Mouse (Mus musculus): Measurements from ENCODE around the gene Wdfy2. TPM values are rescaled to one million over a fixed set of nuclear protein-coding genes. Genes with fewer than 3 reads are reported as not detected.

Gene Wdfy2
- total and polyA plus RNA-seq, 2 experiments from 2014 or later = 4.3 to 19.6 TPM

GRCm38 (mm10) chr14:62878076-62878475 lies 40.6 kb downstream of the Wdfy2 start:
- no peak for ATAC-seq (ENCODE audit: low FRiP score)
- Histone ChIP-seq H3K9me3 (ENCODE audit: low read length) (no peaks in the 10 kb centered on the region), H3K4me1 (ENCODE audit: insufficient read depth, low read length) (peaks cover 12% of the 10 kb centered on the region; the same call in 1 of the 2 replicates), H3K36me3 (ENCODE audit: insufficient read depth, low read length) (no peaks in the 10 kb centered on the region), H3K4me2 (ENCODE audit: low read depth, low read length, poor library complexity, severe bottlenecking) (no peak overlapping the region), H3K27me3 (ENCODE audit: insufficient read depth, low read length) (no peaks in the 10 kb centered on the region), H3K27ac (ENCODE audit: low read depth, low read length) (no peak overlapping the region), H3K9ac (replicated peaks; ENCODE audit: low read length, poor library complexity, severe bottlenecking) (no peak overlapping the region), H3K4me3 (ENCODE audit: low read depth, low read length) (no peak overlapping the region)
- 80% methylated on average over 6 of the region's 6 CpGs for WGBS
- no peak for TF ChIP-seq CTCF (IDR thresholded peaks at IDR 0.05)
- no peak for DNase-seq (ENCODE audit: low spot score)

- ATAC-seq (ENCODE audit: low FRiP score) (no peak), DNase-seq (ENCODE audit: low spot score) (no peak)
- Histone ChIP-seq H3K4me3 (ENCODE audit: low read depth, low read length) (no peak overlapping the region), H3K9me3 (ENCODE audit: low read length) (no peaks in the 10 kb centered on the region), H3K27ac (ENCODE audit: low read depth, low read length) (no peak overlapping the region), H3K36me3 (ENCODE audit: insufficient read depth, low read length) (no peaks in the 10 kb centered on the region), H3K4me2 (ENCODE audit: low read depth, low read length, poor library complexity, severe bottlenecking) (no peak overlapping the region), H3K27me3 (ENCODE audit: insufficient read depth, low read length) (no peaks in the 10 kb centered on the region), H3K9ac (replicated peaks; ENCODE audit: low read length, poor library complexity, severe bottlenecking) (no peak overlapping the region; the same call in 1 of the 2 replicates), H3K4me1 (ENCODE audit: insufficient read depth, low read length) (peaks cover 12% of the 10 kb centered on the region; the same call in 1 of the 2 replicates)
- no peak for TF ChIP-seq CTCF (IDR thresholded peaks at IDR 0.05)
- 64% methylated on average over 7 of the region's 7 CpGs for WGBS
Observed at GRCm38 (mm10) chr14:62878634-62879430, 41.4 kb downstream of the Wdfy2 start.

- peak; percentile 80 for ATAC-seq (ENCODE audit: low FRiP score)
- peak overlapping the region; percentile 18; the same call in 1 of the 2 replicates for H3K4me2 ChIP-seq (ENCODE audit: low read depth, low read length, poor library complexity, severe bottlenecking)
Observed at GRCm38 (mm10) chr14:62879497-62879896, 42.0 kb downstream of the Wdfy2 start.

GRCm38 (mm10) chr14:62880084-62880851 lies 42.8 kb downstream of the Wdfy2 start:
- DNase-seq (ENCODE audit: low spot score) (peak; percentile 87), ATAC-seq (ENCODE audit: low FRiP score) (peak; percentile 66; the same call in 1 of the 2 replicates)
- no peak overlapping the region for H3K9ac ChIP-seq (replicated peaks; ENCODE audit: low read length, poor library complexity, severe bottlenecking)
- 41% methylated on average over 5 of the region's 5 CpGs for WGBS
- no peak overlapping the region for H3K4me3 ChIP-seq (ENCODE audit: low read depth, low read length)
- H3K4me2 ChIP-seq (ENCODE audit: low read depth, low read length, poor library complexity, severe bottlenecking) = peak overlapping the region; percentile 18; the same call in 1 of the 2 replicates
- H3K4me1 ChIP-seq (ENCODE audit: insufficient read depth, low read length) = peaks cover 12% of the 10 kb centered on the region; the same call in 1 of the 2 replicates
- no peaks in the 10 kb centered on the region for H3K27me3 ChIP-seq (ENCODE audit: insufficient read depth, low read length)
- H3K9me3 ChIP-seq (ENCODE audit: low read length) = no peaks in the 10 kb centered on the region
- H3K36me3 ChIP-seq (ENCODE audit: insufficient read depth, low read length) = no peaks in the 10 kb centered on the region
- H3K27ac ChIP-seq (ENCODE audit: low read depth, low read length) = peak overlapping the region; percentile 71
- TF ChIP-seq CTCF (IDR thresholded peaks at IDR 0.05) = no peak

More at GRCm38 (mm10) chr14:62879497-62879896, 42.0 kb downstream of the Wdfy2 start:
- H3K36me3 ChIP-seq (ENCODE audit: insufficient read depth, low read length) = no peaks in the 10 kb centered on the region
- H3K27ac ChIP-seq (ENCODE audit: low read depth, low read length) = peak overlapping the region; percentile 65
- no peaks in the 10 kb centered on the region for H3K27me3 ChIP-seq (ENCODE audit: insufficient read depth, low read length)
- peak; percentile 88 for DNase-seq (ENCODE audit: low spot score)
- peaks cover 12% of the 10 kb centered on the region; the same call in 1 of the 2 replicates for H3K4me1 ChIP-seq (ENCODE audit: insufficient read depth, low read length)
- WGBS = 10% methylated on average over 5 of the region's 5 CpGs
- no peak overlapping the region for H3K4me3 ChIP-seq (ENCODE audit: low read depth, low read length)
- H3K9ac ChIP-seq (replicated peaks; ENCODE audit: low read length, poor library complexity, severe bottlenecking) = no peak overlapping the region; the same call in 1 of the 2 replicates
- TF ChIP-seq CTCF (IDR thresholded peaks at IDR 0.05) = peak; percentile 80
- H3K9me3 ChIP-seq (ENCODE audit: low read length) = no peaks in the 10 kb centered on the region

- H3K4me2 ChIP-seq (ENCODE audit: low read depth, low read length, poor library complexity, severe bottlenecking) = no peak overlapping the region
- H3K27me3 ChIP-seq (ENCODE audit: insufficient read depth, low read length) = no peaks in the 10 kb centered on the region
- WGBS = 25% methylated on average over 4 of the region's 4 CpGs
- H3K4me1 ChIP-seq (ENCODE audit: insufficient read depth, low read length) = peaks cover 12% of the 10 kb centered on the region; the same call in 1 of the 2 replicates
- TF ChIP-seq CTCF (IDR thresholded peaks at IDR 0.05) = peak; percentile 28; the same call in 1 of the 2 replicates
- no peak overlapping the region for H3K9ac ChIP-seq (replicated peaks; ENCODE audit: low read length, poor library complexity, severe bottlenecking)
- no peak for ATAC-seq (ENCODE audit: low FRiP score)
- no peaks in the 10 kb centered on the region for H3K36me3 ChIP-seq (ENCODE audit: insufficient read depth, low read length)
- H3K4me3 ChIP-seq (ENCODE audit: low read depth, low read length) = no peak overlapping the region
- H3K27ac ChIP-seq (ENCODE audit: low read depth, low read length) = no peak overlapping the region
- H3K9me3 ChIP-seq (ENCODE audit: low read length) = no peaks in the 10 kb centered on the region
- DNase-seq (ENCODE audit: low spot score) = no peak
Observed at GRCm38 (mm10) chr14:62882061-62882614, 44.7 kb downstream of the Wdfy2 start.
